Mouse (Mus musculus) intestine, embryonic 16.5 days (tissue): ENCODE measurements at regions not wholly inside any gene's neighbourhood (a gene's known extent, or its start where the extent isn't known, plus 50 kb on each side); places are given as distances from the start of the nearest gene placed in this dataset.

ENCODE experiments used
- ATAC-seq: fragments of 200-750 bp; cut with Nextera tagmentation; 2 replicates; pipeline ENCODE4 v1.8.0; 2017; ENCODE audit warnings: moderate TSS enrichment, moderate library complexity
- H3K27ac ChIP-seq: fragments of 300-500 bp; sonication (generic); 2 replicates; pipeline ENCODE4 v1.5.1; 2014; ENCODE audit warnings: mild to moderate bottlenecking, low read length
- H3K27me3 ChIP-seq: fragments of 300-500 bp; sonication (generic); replicated peaks from 2 replicates; pipeline ENCODE4 v1.6.1; 2014; ENCODE audit warnings: low read length, control low read depth, mixed read lengths; ENCODE audit not compliant: control insufficient read depth, insufficient read depth
- H3K36me3 ChIP-seq: fragments of 300-500 bp; sonication (generic); 2 replicates; pipeline ENCODE4 v1.6.1; 2014; ENCODE audit warnings: low read length, control low read depth; ENCODE audit not compliant: control insufficient read depth, insufficient read depth
- H3K4me1 ChIP-seq: fragments of 300-500 bp; sonication (generic); 2 replicates; pipeline ENCODE4 v1.6.1; 2014; ENCODE audit warnings: low read length, control low read depth, mixed read lengths; ENCODE audit not compliant: control insufficient read depth, insufficient read depth
- H3K4me2 ChIP-seq: fragments of 300-500 bp; sonication (generic); 2 replicates; pipeline ENCODE4 v1.6.1; 2014; ENCODE audit warnings: low read depth, low read length, control low read depth
- H3K4me3 ChIP-seq: fragments of 300-500 bp; sonication (generic); 2 replicates; pipeline ENCODE4 v1.5.1; 2014; ENCODE audit warnings: mild to moderate bottlenecking, low read length
- H3K9ac ChIP-seq: fragments of 300-500 bp; sonication (generic); 2 replicates; pipeline ENCODE4 v1.6.1; 2014; ENCODE audit warnings: low read depth, low read length
- H3K9me3 ChIP-seq: fragments of 300-500 bp; sonication (generic); 2 replicates; pipeline ENCODE4 v1.6.1; 2016; ENCODE audit warnings: low read length, control low read depth; ENCODE audit not compliant: control insufficient read depth
- WGBS: fragments of 180-500 bp; shearing (Covaris S2); extraction: QIAGEN DNeasy Blood & Tissue Kit; methylation state at CpG from one replicate; pipeline ENCODE4 v1.1.7; 2014; 5-methylcytosine and 5-hydroxymethylcytosine counted together

DNA sequence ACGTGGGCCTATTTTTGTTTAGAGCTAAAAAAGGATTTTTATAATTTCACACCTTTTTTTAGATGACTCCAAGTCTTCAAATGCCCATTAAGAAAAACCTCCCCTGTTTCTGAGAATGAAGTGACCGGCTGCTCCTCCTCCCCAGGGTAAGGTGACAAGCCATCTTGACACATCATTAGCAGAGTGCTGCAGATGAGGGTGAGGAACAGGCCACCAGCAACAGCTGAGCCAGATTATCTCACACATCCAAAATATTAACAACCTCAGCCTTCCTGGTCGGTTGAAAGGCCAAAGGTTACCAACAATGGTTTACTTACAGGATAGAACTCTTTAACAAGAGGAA is 172.4 kb upstream of the Nabp1 start:
- no peak overlapping the region for H3K4me3 ChIP-seq
- no peaks in the 10 kb centered on the region for H3K4me1 ChIP-seq
- no peak overlapping the region for H3K27ac ChIP-seq
- no peak overlapping the region for H3K4me2 ChIP-seq
- no peak overlapping the region for H3K9ac ChIP-seq
- H3K27me3 ChIP-seq = no peaks in the 10 kb centered on the region
- no peak for ATAC-seq
- no peaks in the 10 kb centered on the region for H3K36me3 ChIP-seq
- WGBS = 37% methylated on average over 3 of the region's 3 CpGs
- H3K9me3 ChIP-seq = no peaks in the 10 kb centered on the region

DNA sequence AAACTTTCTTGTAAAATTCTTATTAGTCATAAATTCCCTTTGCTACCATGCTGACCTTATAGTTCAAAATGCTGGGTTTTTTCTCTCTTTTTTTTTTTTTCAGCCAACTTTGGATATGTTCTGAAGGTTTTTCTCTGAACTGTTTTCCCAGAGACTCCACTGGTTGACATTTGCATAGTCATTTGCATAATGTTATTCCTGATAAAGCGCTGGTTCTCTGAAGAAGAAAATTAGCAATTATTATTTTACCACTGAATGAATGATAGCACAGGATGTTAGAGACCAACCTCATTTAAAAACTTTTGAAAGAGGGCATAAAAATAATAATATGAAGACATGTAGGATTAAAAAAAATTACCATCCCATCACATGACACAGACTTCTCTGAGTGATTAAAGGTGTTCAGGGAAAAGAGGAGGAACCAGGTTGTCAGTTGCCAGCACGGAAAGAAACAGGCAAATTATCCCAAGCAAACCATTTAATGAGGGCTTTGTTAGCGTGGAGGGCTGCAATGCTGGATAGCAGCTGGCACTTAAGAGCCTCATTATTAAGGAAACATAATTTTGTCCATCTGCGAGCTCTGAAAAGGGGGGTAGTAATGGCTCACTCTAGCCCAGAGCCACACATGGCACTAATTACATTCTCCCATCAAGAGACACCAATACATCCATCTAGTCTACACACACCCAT is 171.9 kb upstream of the Nabp1 start:
- no peak for ATAC-seq

GRCm38 (mm10) chr1:51647955-51648354 is 169.7 kb upstream of the Nabp1 start:
- H3K4me2 ChIP-seq = no peak overlapping the region
- H3K27ac ChIP-seq = no peak overlapping the region
- WGBS = 75% methylated on average over 2 of the region's 2 CpGs
- H3K4me1 ChIP-seq = no peaks in the 10 kb centered on the region
- H3K27me3 ChIP-seq = no peaks in the 10 kb centered on the region
- H3K9ac ChIP-seq = no peak overlapping the region
- no peak overlapping the region for H3K4me3 ChIP-seq
- H3K9me3 ChIP-seq = no peaks in the 10 kb centered on the region
- no peaks in the 10 kb centered on the region for H3K36me3 ChIP-seq
- ATAC-seq = no peak

More for the DNA sequence above, 171.9 kb upstream of the Nabp1 start:
- 47% methylated on average over 4 of the region's 4 CpGs for WGBS
- Histone ChIP-seq H3K9ac (no peak overlapping the region), H3K36me3 (no peaks in the 10 kb centered on the region), H3K9me3 (no peaks in the 10 kb centered on the region), H3K4me3 (no peak overlapping the region), H3K27ac (no peak overlapping the region), H3K27me3 (no peaks in the 10 kb centered on the region), H3K4me1 (no peaks in the 10 kb centered on the region), H3K4me2 (no peak overlapping the region)

DNA sequence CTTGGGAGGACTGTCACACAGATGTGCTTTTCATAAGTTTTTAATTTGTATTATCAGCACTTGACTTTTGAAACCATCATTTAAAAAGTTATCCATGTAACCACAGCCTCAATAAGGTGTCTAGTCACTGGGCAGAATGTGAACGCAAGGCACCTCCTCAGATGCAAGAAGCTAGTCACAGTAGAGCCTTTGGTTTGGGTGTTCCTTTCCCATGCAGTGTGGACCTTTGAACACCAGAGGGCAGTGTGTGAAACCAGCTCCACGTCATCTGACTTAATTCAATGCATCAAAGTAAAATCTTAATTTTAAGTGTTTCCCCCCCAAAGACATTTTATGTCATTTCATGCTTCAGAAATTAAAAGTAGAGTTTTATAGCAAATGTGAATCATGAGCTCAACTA is 166.2 kb upstream of the Nabp1 start:
- 30% methylated on average over 2 of the region's 2 CpGs for WGBS
- no peak overlapping the region for H3K27ac ChIP-seq
- H3K9me3 ChIP-seq = no peaks in the 10 kb centered on the region
- no peak overlapping the region for H3K4me3 ChIP-seq
- H3K36me3 ChIP-seq = no peaks in the 10 kb centered on the region
- no peaks in the 10 kb centered on the region for H3K27me3 ChIP-seq
- no peaks in the 10 kb centered on the region for H3K4me1 ChIP-seq
- no peak overlapping the region for H3K9ac ChIP-seq
- no peak for ATAC-seq
- H3K4me2 ChIP-seq = no peak overlapping the region

- H3K4me2 ChIP-seq = no peak overlapping the region
- no peak overlapping the region for H3K27ac ChIP-seq
- no peaks in the 10 kb centered on the region for H3K27me3 ChIP-seq
- no peak overlapping the region for H3K4me3 ChIP-seq
- H3K9ac ChIP-seq = no peak overlapping the region
- WGBS = 34% methylated on average over 3 of the region's 3 CpGs
- ATAC-seq = no peak
- H3K4me1 ChIP-seq = no peaks in the 10 kb centered on the region
- H3K36me3 ChIP-seq = no peaks in the 10 kb centered on the region
- no peaks in the 10 kb centered on the region for H3K9me3 ChIP-seq
Measured at GRCm38 (mm10) chr1:51643640-51644039, 165.4 kb upstream of the Nabp1 start.

DNA sequence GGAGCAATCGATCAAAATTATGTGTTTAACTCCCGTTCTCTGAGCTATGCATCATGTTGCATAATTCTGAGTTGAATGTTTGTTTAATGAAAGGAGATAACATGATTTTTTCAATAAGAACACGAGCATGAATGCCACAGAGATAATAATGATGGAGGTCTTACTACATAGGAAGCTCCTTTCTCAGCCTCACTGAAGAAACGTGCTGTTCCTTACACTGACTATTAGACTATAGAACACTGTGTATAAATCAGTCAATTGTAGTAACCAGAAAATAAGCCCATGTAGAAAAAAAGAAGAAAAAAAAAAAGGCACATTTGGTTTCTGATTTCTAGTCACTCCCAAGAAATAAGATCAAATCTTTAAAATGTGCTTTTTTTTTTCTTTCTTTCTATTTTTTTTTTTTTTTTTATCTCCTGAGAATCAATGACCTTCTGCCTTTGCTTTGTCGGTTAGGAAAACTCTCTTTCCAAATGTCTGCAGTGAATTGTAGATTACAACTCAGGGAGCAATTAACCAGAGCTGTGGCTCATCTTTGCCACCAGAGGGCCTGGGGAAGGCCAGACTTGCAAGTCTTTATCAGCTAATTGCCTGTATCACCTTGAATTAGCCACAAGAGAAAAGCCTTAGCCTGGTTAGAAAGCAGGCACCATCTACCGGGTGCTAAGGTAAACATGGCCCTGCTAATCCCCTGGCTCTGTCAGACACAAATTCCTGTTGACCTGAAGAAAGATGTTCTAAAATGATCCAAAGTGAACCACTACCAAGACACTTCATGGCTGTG is 160.5 kb upstream of the Nabp1 start:
- Histone ChIP-seq H3K27me3 (no peaks in the 10 kb centered on the region), H3K27ac (no peak overlapping the region), H3K4me3 (no peak overlapping the region), H3K4me1 (no peaks in the 10 kb centered on the region), H3K9ac (no peak overlapping the region), H3K4me2 (no peak overlapping the region), H3K36me3 (no peaks in the 10 kb centered on the region), H3K9me3 (no peaks in the 10 kb centered on the region)
- WGBS = 52% methylated on average over 6 of the region's 6 CpGs
- no peak for ATAC-seq

- no peaks in the 10 kb centered on the region for H3K4me1 ChIP-seq
- WGBS = 47% methylated on average over 7 of the region's 7 CpGs
Measured at GRCm38 (mm10) chr1:51635881-51636515, 157.8 kb upstream of the Nabp1 start.

GRCm38 (mm10) chr1:51633795-51634194 is 155.6 kb upstream of the Nabp1 start:
- ATAC-seq = no peak
- H3K27me3 ChIP-seq = no peaks in the 10 kb centered on the region
- no peak overlapping the region for H3K4me2 ChIP-seq
- H3K9ac ChIP-seq = no peak overlapping the region
- no peaks in the 10 kb centered on the region for H3K4me1 ChIP-seq
- no peak overlapping the region for H3K27ac ChIP-seq
- H3K4me3 ChIP-seq = no peak overlapping the region
- 74% methylated on average over 5 of the region's 5 CpGs for WGBS
- H3K36me3 ChIP-seq = no peaks in the 10 kb centered on the region
- no peaks in the 10 kb centered on the region for H3K9me3 ChIP-seq

More at GRCm38 (mm10) chr1:51635881-51636515, 157.8 kb upstream of the Nabp1 start:
- no peak for ATAC-seq
- no peak overlapping the region for H3K9ac ChIP-seq
- no peaks in the 10 kb centered on the region for H3K9me3 ChIP-seq
- no peaks in the 10 kb centered on the region for H3K27me3 ChIP-seq
- no peaks in the 10 kb centered on the region for H3K36me3 ChIP-seq
- H3K27ac ChIP-seq = no peak overlapping the region
- no peak overlapping the region for H3K4me3 ChIP-seq
- H3K4me2 ChIP-seq = no peak overlapping the region

- Histone ChIP-seq H3K9ac (no peak overlapping the region), H3K36me3 (no peaks in the 10 kb centered on the region), H3K4me1 (no peaks in the 10 kb centered on the region), H3K9me3 (no peaks in the 10 kb centered on the region), H3K27me3 (no peaks in the 10 kb centered on the region), H3K4me2 (no peak overlapping the region), H3K27ac (no peak overlapping the region), H3K4me3 (no peak overlapping the region)
- 88% methylated on average over 4 of the region's 4 CpGs for WGBS
- ATAC-seq = no peak
Measured at GRCm38 (mm10) chr1:51632851-51633250, 154.6 kb upstream of the Nabp1 start.
